Mouse (Mus musculus) ovary, postnatal 10 days (tissue): ENCODE data around the gene Gm11111.

Experiments
- DNase-seq: peaks from one replicate; pipeline ENCODE4 v3.0.0; 2022; ENCODE audit warnings: low spot score

Gene Gm11111

DNA sequence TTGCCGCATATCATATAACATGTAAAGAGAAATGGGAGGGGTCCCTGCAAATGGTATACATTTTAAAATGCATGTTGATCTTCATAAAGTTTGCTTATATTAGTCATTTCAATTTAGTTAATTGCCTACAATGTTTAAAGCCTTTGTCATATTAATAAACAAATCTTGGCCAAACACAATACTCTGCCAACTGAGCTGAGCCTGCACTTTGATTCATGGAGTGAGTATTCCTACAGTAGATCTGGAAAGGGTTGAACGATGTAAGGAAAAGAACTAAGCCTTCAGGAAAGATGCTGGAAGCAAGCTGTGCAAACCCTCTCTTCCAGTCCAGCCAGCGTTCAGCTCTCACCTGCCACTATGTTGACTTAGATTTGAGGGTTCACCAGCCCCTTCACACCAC is 29.6 kb downstream of the Gm11111 start:
- no peak for DNase-seq

DNA sequence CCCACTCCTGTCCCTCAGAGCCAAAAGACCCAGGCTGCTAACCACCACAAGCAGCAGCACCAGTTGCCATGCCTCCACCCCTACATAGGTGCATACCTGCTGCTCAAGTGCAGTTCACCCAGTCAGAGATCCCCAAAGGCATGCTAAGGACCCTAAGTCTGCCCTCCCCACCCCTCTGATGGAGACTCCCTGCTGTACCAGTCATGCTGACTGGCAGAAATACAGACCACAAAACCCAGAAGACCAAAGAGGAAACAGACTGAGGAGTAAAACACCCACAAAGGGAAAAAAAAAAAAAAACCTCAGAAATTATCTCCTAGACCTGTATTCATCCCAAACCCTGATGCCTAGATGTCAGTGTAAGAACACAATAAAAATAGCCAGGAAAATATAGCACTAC is 33.4 kb downstream of the Gm11111 start:
- DNase-seq: no peak
